Mouse (Mus musculus) forebrain, embryonic 10.5 days (tissue): Measurements from ENCODE around the gene Hmgxb4. TPM values are rescaled to one million over a fixed set of nuclear protein-coding genes. Genes with fewer than 3 reads are reported as not detected.

Source experiments
- DNase-seq: peaks from one replicate; pipeline ENCODE4 v3.0.0-alpha.2; 2017; ENCODE audit warnings: low spot score; ENCODE audit errors: extremely low spot score
- H3K27ac ChIP-seq: fragments of 300-500 bp; sonication (generic); 2 replicates; pipeline ENCODE4 v1.5.1; 2016; ENCODE audit warnings: mild to moderate bottlenecking
- H3K27me3 ChIP-seq: fragments of 300-500 bp; sonication (generic); 2 replicates; pipeline ENCODE4 v1.6.1; 2016; ENCODE audit warnings: mild to moderate bottlenecking; ENCODE audit not compliant: poor library complexity, severe bottlenecking
- H3K36me3 ChIP-seq: fragments of 300-500 bp; sonication (generic); replicated peaks from 2 replicates; pipeline ENCODE4 v1.6.1; 2016; ENCODE audit warnings: mild to moderate bottlenecking, moderate library complexity
- H3K4me1 ChIP-seq: fragments of 300-500 bp; sonication (generic); 2 replicates; pipeline ENCODE4 v1.6.1; 2016
- H3K4me3 ChIP-seq: fragments of 300-500 bp; sonication (generic); 2 replicates; pipeline ENCODE4 v1.5.1; 2016; ENCODE audit warnings: mild to moderate bottlenecking, moderate library complexity
- H3K9me3 ChIP-seq: fragments of 300-500 bp; sonication (generic); 2 replicates; pipeline ENCODE4 v1.6.1; 2016; ENCODE audit warnings: mild to moderate bottlenecking, moderate library complexity
- WGBS: fragments of 180-500 bp; shearing (Covaris S2); methylation state at CpG from one replicate; pipeline ENCODE4 v1.1.7; 2016; 5-methylcytosine and 5-hydroxymethylcytosine counted together
- polyA plus RNA-seq: library from polyadenylated mRNA; unstranded; fragments of >200 nt; fragmentation: Nextera tagmentation; extraction: Ambion mirVana; gene quantifications from 2 replicates; pipeline ENCODE4 v1.2.1, GENCODE M21; 2016

Gene Hmgxb4
- polyA plus RNA-seq, 1 experiment from 2014 or later = 51.2 TPM

GRCm38 (mm10) chr8:74990021-74990420 is 3.1 kb upstream of the Hmgxb4 start:
- no peaks in the 10 kb centered on the region for H3K36me3 ChIP-seq
- H3K4me1 ChIP-seq = peaks cover 17% of the 10 kb centered on the region
- no peaks in the 10 kb centered on the region for H3K9me3 ChIP-seq
- no peak overlapping the region for H3K27ac ChIP-seq
- DNase-seq = no peak
- no peak overlapping the region for H3K4me3 ChIP-seq
- 26% methylated on average over 15 of the region's 15 CpGs for WGBS
- H3K27me3 ChIP-seq = peaks cover 15% of the 10 kb centered on the region

GRCm38 (mm10) chr8:74993475-74994451 is 607 bp downstream of the Hmgxb4 start:
- under 1% methylated on average over 101 of the region's 111 CpGs for WGBS
- H3K4me3 ChIP-seq = peak overlapping the region; percentile 93
- DNase-seq = peak; percentile 85
- H3K4me1 ChIP-seq = peaks cover 19% of the 10 kb centered on the region
- no peaks in the 10 kb centered on the region for H3K9me3 ChIP-seq
- H3K36me3 ChIP-seq = peaks cover 10% of the 10 kb centered on the region
- H3K27me3 ChIP-seq = peaks cover 15% of the 10 kb centered on the region
- H3K27ac ChIP-seq = peak overlapping the region; percentile 100

- peaks cover 18% of the 10 kb centered on the region for H3K36me3 ChIP-seq
- H3K4me3 ChIP-seq = peak overlapping the region; percentile 93
- peak; percentile 29 for DNase-seq
- peaks cover 19% of the 10 kb centered on the region for H3K4me1 ChIP-seq
- WGBS = 10% methylated on average over 7 of the region's 7 CpGs
- no peaks in the 10 kb centered on the region for H3K9me3 ChIP-seq
- H3K27me3 ChIP-seq = peaks cover 15% of the 10 kb centered on the region
- H3K27ac ChIP-seq = peak overlapping the region; percentile 100
These were observed 1.4 kb downstream of the Hmgxb4 start for GRCm38 (mm10) chr8:74994540-74994939.

- Histone ChIP-seq H3K27me3 (no peaks in the 10 kb centered on the region), H3K36me3 (peaks cover 77% of the 10 kb centered on the region), H3K9me3 (no peaks in the 10 kb centered on the region), H3K4me1 (no peaks in the 10 kb centered on the region), H3K27ac (no peak overlapping the region), H3K4me3 (no peak overlapping the region)
- WGBS = 95% methylated on average over 3 of the region's 3 CpGs
- DNase-seq = no peak
These were observed 7.3 kb downstream of the Hmgxb4 start for GRCm38 (mm10) chr8:75000431-75000830.

GRCm38 (mm10) chr8:75008826-75009225 is 15.7 kb downstream of the Hmgxb4 start:
- no peak for DNase-seq
- Histone ChIP-seq H3K9me3 (no peaks in the 10 kb centered on the region), H3K36me3 (peaks cover 88% of the 10 kb centered on the region), H3K27ac (no peak overlapping the region), H3K27me3 (no peaks in the 10 kb centered on the region), H3K4me3 (no peak overlapping the region), H3K4me1 (no peaks in the 10 kb centered on the region)
- WGBS = 95% methylated on average over 2 of the region's 2 CpGs

GRCm38 (mm10) chr8:75013557-75013956 is 20.4 kb downstream of the Hmgxb4 start:
- Histone ChIP-seq H3K36me3 (peaks cover 79% of the 10 kb centered on the region), H3K4me3 (no peak overlapping the region), H3K27ac (no peak overlapping the region), H3K9me3 (no peaks in the 10 kb centered on the region), H3K27me3 (no peaks in the 10 kb centered on the region), H3K4me1 (peaks cover 9% of the 10 kb centered on the region)
- DNase-seq = no peak
- 60% methylated on average over 2 of the region's 2 CpGs for WGBS

GRCm38 (mm10) chr8:75013964-75014363 is 20.8 kb downstream of the Hmgxb4 start:
- Histone ChIP-seq H3K27ac (no peak overlapping the region), H3K4me3 (no peak overlapping the region), H3K27me3 (no peaks in the 10 kb centered on the region), H3K4me1 (peaks cover 9% of the 10 kb centered on the region), H3K9me3 (no peaks in the 10 kb centered on the region), H3K36me3 (peaks cover 76% of the 10 kb centered on the region)
- WGBS = 83% methylated on average over 3 of the region's 3 CpGs
- DNase-seq = no peak

- peaks cover 9% of the 10 kb centered on the region for H3K4me1 ChIP-seq
- no peak overlapping the region for H3K4me3 ChIP-seq
- no peaks in the 10 kb centered on the region for H3K9me3 ChIP-seq
- DNase-seq = no peak
- WGBS = 60% methylated on average over 2 of the region's 2 CpGs
- no peaks in the 10 kb centered on the region for H3K27me3 ChIP-seq
- no peak overlapping the region for H3K27ac ChIP-seq
- H3K36me3 ChIP-seq = peaks cover 75% of the 10 kb centered on the region
These were observed 22.8 kb downstream of the Hmgxb4 start for GRCm38 (mm10) chr8:75015981-75016380.

GRCm38 (mm10) chr8:75016422-75016821 is 23.3 kb downstream of the Hmgxb4 start:
- 93% methylated on average over 1 of the region's 1 CpGs for WGBS
- Histone ChIP-seq H3K36me3 (peaks cover 75% of the 10 kb centered on the region), H3K27me3 (no peaks in the 10 kb centered on the region), H3K27ac (no peak overlapping the region), H3K4me3 (no peak overlapping the region), H3K9me3 (no peaks in the 10 kb centered on the region), H3K4me1 (peaks cover 9% of the 10 kb centered on the region)
- DNase-seq = no peak

GRCm38 (mm10) chr8:75018274-75018972 is 25.3 kb downstream of the Hmgxb4 start:
- peaks cover 87% of the 10 kb centered on the region for H3K36me3 ChIP-seq
- no peak overlapping the region for H3K27ac ChIP-seq
- H3K9me3 ChIP-seq = no peaks in the 10 kb centered on the region
- no peak overlapping the region for H3K4me3 ChIP-seq
- no peaks in the 10 kb centered on the region for H3K27me3 ChIP-seq
- peaks cover 9% of the 10 kb centered on the region for H3K4me1 ChIP-seq
- no peak for DNase-seq
- whole genome bisulfite sequencing = 49% methylated on average over 5 of the region's 5 CpGs

GRCm38 (mm10) chr8:75023660-75024316 is 30.6 kb downstream of the Hmgxb4 start:
- Histone ChIP-seq H3K4me3 (no peak overlapping the region), H3K36me3 (peaks cover 97% of the 10 kb centered on the region), H3K27me3 (no peaks in the 10 kb centered on the region), H3K9me3 (no peaks in the 10 kb centered on the region), H3K4me1 (no peaks in the 10 kb centered on the region), H3K27ac (no peak overlapping the region)
- DNase-seq = no peak
- 87% methylated on average over 3 of the region's 3 CpGs for WGBS

GRCm38 (mm10) chr8:75025809-75026208 is 32.7 kb downstream of the Hmgxb4 start:
- peaks cover 100% of the 10 kb centered on the region for H3K36me3 ChIP-seq
- no peaks in the 10 kb centered on the region for H3K27me3 ChIP-seq
- no peak overlapping the region for H3K4me3 ChIP-seq
- WGBS = 93% methylated on average over 4 of the region's 4 CpGs
- H3K9me3 ChIP-seq = no peaks in the 10 kb centered on the region
- no peak for DNase-seq
- no peaks in the 10 kb centered on the region for H3K4me1 ChIP-seq
- no peak overlapping the region for H3K27ac ChIP-seq
